Mouse (Mus musculus): ENCODE data around the gene Cfap61.

Cfap61 gene

GRCm38 (mm10) chr2:145950239-145950638 is 15.7 kb downstream of the Cfap61 start:
- no peak for DNase-seq

GRCm38 (mm10) chr2:145952726-145953125 is 18.1 kb downstream of the Cfap61 start:
- DNase-seq, result no peak

- no peak for DNase-seq
These were observed 21.3 kb downstream of the Cfap61 start for GRCm38 (mm10) chr2:145955844-145956243.

GRCm38 (mm10) chr2:145956318-145956717 is 21.7 kb downstream of the Cfap61 start:
- no peak for DNase-seq

- DNase-seq, result no peak
These were observed 22.9 kb downstream of the Cfap61 start for GRCm38 (mm10) chr2:145957450-145957849.

GRCm38 (mm10) chr2:145958097-145958496 is 23.5 kb downstream of the Cfap61 start:
- no peak for DNase-seq

- no peak for DNase-seq
These were observed 24.0 kb downstream of the Cfap61 start for GRCm38 (mm10) chr2:145958551-145958950.

GRCm38 (mm10) chr2:145961861-145962260 is 27.3 kb downstream of the Cfap61 start:
- DNase-seq, result no peak

- no peak for DNase-seq
These were observed 36.2 kb downstream of the Cfap61 start for GRCm38 (mm10) chr2:145970751-145971150.

GRCm38 (mm10) chr2:145971237-145972010 is 36.8 kb downstream of the Cfap61 start:
- no peak for DNase-seq

- no peak for DNase-seq
These were observed 38.0 kb downstream of the Cfap61 start for GRCm38 (mm10) chr2:145972571-145972970.

GRCm38 (mm10) chr2:145979616-145980015 is 45.0 kb downstream of the Cfap61 start:
- no peak for DNase-seq

- no peak for DNase-seq
These were observed 46.3 kb downstream of the Cfap61 start for GRCm38 (mm10) chr2:145980881-145981280.

- no peak for DNase-seq
These were observed 47.1 kb downstream of the Cfap61 start for GRCm38 (mm10) chr2:145981699-145982112.

GRCm38 (mm10) chr2:145982317-145983045 is 47.9 kb downstream of the Cfap61 start:
- DNase-seq, result no peak

GRCm38 (mm10) chr2:145987757-145988156 is 53.2 kb downstream of the Cfap61 start:
- DNase-seq, result no peak

GRCm38 (mm10) chr2:145990446-145990845 is 55.9 kb downstream of the Cfap61 start:
- no peak for DNase-seq

- DNase-seq, result no peak
These were observed 61.9 kb downstream of the Cfap61 start for GRCm38 (mm10) chr2:145996472-145996871.

- DNase-seq, result no peak
These were observed 63.5 kb downstream of the Cfap61 start for GRCm38 (mm10) chr2:145997956-145998525.

GRCm38 (mm10) chr2:146008801-146009200 is 74.2 kb downstream of the Cfap61 start:
- no peak for DNase-seq

GRCm38 (mm10) chr2:146009596-146010349 is 75.2 kb downstream of the Cfap61 start:
- DNase-seq, result no peak

- DNase-seq, result no peak
These were observed 76.2 kb downstream of the Cfap61 start for GRCm38 (mm10) chr2:146010816-146011215.

All from spleen, adult 18-20 months (tissue).